Mouse (Mus musculus): Measurements from ENCODE around the gene Pold1. TPM values are rescaled to one million over a fixed set of nuclear protein-coding genes. Genes with fewer than 3 reads are reported as not detected.

Gene Pold1
- total RNA-seq, 1 experiment: 108 TPM

DNA sequence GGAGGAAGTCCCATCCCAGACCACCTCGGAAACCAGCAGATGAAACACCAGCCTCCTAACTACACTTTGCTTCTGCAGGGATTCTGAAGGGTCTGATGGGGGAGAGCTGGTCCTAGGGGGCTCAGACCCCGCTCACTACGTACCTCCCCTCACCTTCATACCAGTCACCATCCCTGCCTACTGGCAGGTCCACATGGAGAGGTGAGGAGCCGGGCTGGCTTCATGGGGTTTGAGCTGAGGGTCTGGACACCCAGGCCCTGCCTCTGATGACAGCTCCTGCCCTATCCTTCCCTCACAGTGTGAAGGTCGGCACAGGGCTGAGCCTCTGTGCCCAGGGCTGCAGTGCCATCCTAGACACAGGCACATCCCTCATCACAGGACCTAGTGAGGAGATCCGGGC is 36.3 kb upstream of the Pold1 start:
- Histone ChIP-seq H3K4me3 (ENCODE audit: insufficient read depth in 1 of 2, low read depth in 1 of 2, low read length in 2 of 2, poor library complexity in 1 of 2, severe bottlenecking in 1 of 2) (no peak overlapping the region), H3K27ac (ENCODE audit: insufficient read depth, low read depth, low read length, poor library complexity, severe bottlenecking) (no peak overlapping the region), H3K9ac (ENCODE audit: insufficient read depth, low read depth, low read length, poor library complexity, severe bottlenecking) (no peak overlapping the region), H3K9me3 (ENCODE audit: control insufficient read depth, insufficient read depth, low read depth, low read length) (no peaks in the 10 kb centered on the region), H3K36me3 (ENCODE audit: control insufficient read depth, insufficient read depth, low read length, poor library complexity, severe bottlenecking) (no peaks in the 10 kb centered on the region), H3K4me1 (ENCODE audit: control insufficient read depth in 2 of 2, insufficient read depth in 2 of 2, low read length in 2 of 2, poor library complexity in 1 of 2) (peaks cover 0 to 10% of the 10 kb centered on the region in 2 experiments; a peak in 2 of 4 replicates)
- TF ChIP-seq MAFK (IDR thresholded peaks at IDR 0.05; ENCODE audit: insufficient read depth, low read depth, low read length) (no peak), CHD2 (IDR thresholded peaks at IDR 0.05; ENCODE audit: low read depth, low read length) (no peak), ZNF384 (IDR thresholded peaks at IDR 0.05; ENCODE audit: low read depth, low read length) (no peak), HCFC1 (IDR thresholded peaks at IDR 0.05; ENCODE audit: borderline replicate concordance, insufficient read depth, low read length) (no peak), ZC3H11A (IDR thresholded peaks at IDR 0.05; ENCODE audit: borderline replicate concordance, low read depth, low read length) (no peak)
- in situ Hi-C loops (cut with MboI; ENCODE audit: low sequenced_read_pairs in 2 of 2, unreplicated experiment in 2 of 2): no loop called here
- no peak for DNase-seq (ENCODE audit: low read depth, low spot score)

DNA sequence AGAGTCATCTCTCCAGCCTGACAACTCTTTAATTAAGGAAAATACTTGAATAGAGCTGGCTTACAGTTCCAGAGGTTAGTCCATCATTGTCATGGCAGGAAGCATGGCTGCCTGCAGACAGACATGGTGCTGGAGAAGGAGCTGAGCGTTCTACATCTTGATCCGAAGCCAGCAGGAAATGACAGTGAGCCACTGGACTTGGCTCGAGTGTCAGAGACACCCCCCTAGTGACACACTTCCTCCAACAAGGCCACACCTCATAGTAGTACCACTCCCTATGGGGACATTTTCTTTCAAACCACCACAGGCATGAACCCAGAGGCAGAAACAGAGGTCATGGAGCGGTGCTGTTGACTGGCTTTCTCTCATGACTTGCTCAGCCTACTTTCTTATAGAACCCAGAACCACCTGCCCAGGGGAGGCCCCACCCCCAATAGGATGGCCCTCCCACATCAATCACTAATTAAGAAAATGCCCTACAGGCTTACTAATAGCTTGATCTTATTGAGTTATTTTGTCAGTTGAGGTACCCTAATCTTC is 35.7 kb upstream of the Pold1 start:
- no peak overlapping the region for H3K27ac ChIP-seq (ENCODE audit: insufficient read depth, low read depth, low read length, poor library complexity, severe bottlenecking)
- in situ Hi-C loops (cut with MboI; ENCODE audit: low sequenced_read_pairs in 2 of 2, unreplicated experiment in 2 of 2): no loop called here
- H3K9ac ChIP-seq (ENCODE audit: insufficient read depth, low read depth, low read length, poor library complexity, severe bottlenecking): no peak overlapping the region
- H3K36me3 ChIP-seq (ENCODE audit: control insufficient read depth, insufficient read depth, low read length, poor library complexity, severe bottlenecking): no peaks in the 10 kb centered on the region
- H3K4me3 ChIP-seq (ENCODE audit: insufficient read depth in 1 of 2, low read depth in 1 of 2, low read length in 2 of 2, poor library complexity in 1 of 2, severe bottlenecking in 1 of 2): no peak overlapping the region
- no peak for DNase-seq (ENCODE audit: low read depth, low spot score)
- no peaks in the 10 kb centered on the region for H3K9me3 ChIP-seq (ENCODE audit: control insufficient read depth, insufficient read depth, low read depth, low read length)
- peaks cover 0 to 10% of the 10 kb centered on the region in 2 experiments; a peak in 1 of 4 replicates for H3K4me1 ChIP-seq (ENCODE audit: control insufficient read depth in 2 of 2, insufficient read depth in 2 of 2, low read length in 2 of 2, poor library complexity in 1 of 2)
- TF ChIP-seq CHD2 (IDR thresholded peaks at IDR 0.05; ENCODE audit: low read depth, low read length) (no peak), ZNF384 (IDR thresholded peaks at IDR 0.05; ENCODE audit: low read depth, low read length) (no peak), ZC3H11A (IDR thresholded peaks at IDR 0.05; ENCODE audit: borderline replicate concordance, low read depth, low read length) (no peak), HCFC1 (IDR thresholded peaks at IDR 0.05; ENCODE audit: borderline replicate concordance, insufficient read depth, low read length) (no peak), MAFK (IDR thresholded peaks at IDR 0.05; ENCODE audit: insufficient read depth, low read depth, low read length) (no peak)

DNA sequence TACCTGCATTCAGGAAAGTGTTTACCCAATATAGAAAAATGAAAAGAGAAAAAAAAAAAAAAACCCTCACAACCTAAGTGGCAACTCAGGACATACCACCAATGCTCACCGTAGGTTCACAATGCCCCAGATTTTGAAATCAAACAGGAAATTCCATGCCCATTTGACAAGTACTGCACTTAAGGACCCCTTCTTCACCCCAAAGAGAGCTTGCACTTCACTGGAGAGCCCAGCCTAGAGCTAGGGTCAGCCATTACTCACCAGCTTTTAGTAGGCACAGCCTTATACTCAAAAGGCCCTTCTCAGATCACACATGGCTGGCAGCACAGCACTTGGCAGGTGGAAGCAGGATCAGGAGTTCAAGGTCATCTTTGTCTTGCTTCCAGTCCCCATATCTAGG is 34.5 kb upstream of the Pold1 start:
- TF ChIP-seq ZC3H11A (IDR thresholded peaks at IDR 0.05; ENCODE audit: borderline replicate concordance, low read depth, low read length): no peak
- no peak for TF ChIP-seq MAFK (IDR thresholded peaks at IDR 0.05; ENCODE audit: insufficient read depth, low read depth, low read length)
- no peak for TF ChIP-seq CHD2 (IDR thresholded peaks at IDR 0.05; ENCODE audit: low read depth, low read length)
- no peak for TF ChIP-seq HCFC1 (IDR thresholded peaks at IDR 0.05; ENCODE audit: borderline replicate concordance, insufficient read depth, low read length)
- no peak for TF ChIP-seq ZNF384 (IDR thresholded peaks at IDR 0.05; ENCODE audit: low read depth, low read length)

DNA sequence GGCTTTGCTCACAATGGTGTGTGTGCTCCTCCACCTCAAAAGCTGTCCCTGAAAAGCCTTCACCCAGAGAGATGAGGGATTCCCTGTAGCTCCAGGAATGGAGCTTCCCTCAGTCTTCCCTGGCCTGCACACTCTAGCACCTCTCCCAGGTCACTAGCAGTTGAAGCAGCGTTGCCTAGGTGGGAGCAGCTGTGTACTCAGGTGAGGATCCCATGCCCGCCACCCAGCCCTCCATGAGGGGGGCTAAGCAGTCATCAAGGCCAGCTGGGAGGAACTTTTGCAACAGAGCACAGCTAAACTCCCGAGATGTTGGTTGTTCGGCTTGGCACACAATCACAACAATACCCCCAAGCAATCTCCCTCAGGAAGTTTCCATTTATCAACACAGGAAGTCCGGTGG is 34.1 kb upstream of the Pold1 start:
- Histone ChIP-seq H3K4me3 (ENCODE audit: insufficient read depth in 1 of 2, low read depth in 1 of 2, low read length in 2 of 2, poor library complexity in 1 of 2, severe bottlenecking in 1 of 2) (no peak overlapping the region), H3K36me3 (ENCODE audit: control insufficient read depth, insufficient read depth, low read length, poor library complexity, severe bottlenecking) (no peaks in the 10 kb centered on the region), H3K4me1 (ENCODE audit: control insufficient read depth in 2 of 2, insufficient read depth in 2 of 2, low read length in 2 of 2, poor library complexity in 1 of 2) (peaks cover 0 to 4% of the 10 kb centered on the region in 2 experiments; a peak in 1 of 4 replicates), H3K27ac (ENCODE audit: insufficient read depth, low read depth, low read length, poor library complexity, severe bottlenecking) (no peak overlapping the region), H3K9ac (ENCODE audit: insufficient read depth, low read depth, low read length, poor library complexity, severe bottlenecking) (no peak overlapping the region), H3K9me3 (ENCODE audit: control insufficient read depth, insufficient read depth, low read depth, low read length) (no peaks in the 10 kb centered on the region)
- no peak for DNase-seq (ENCODE audit: low read depth, low spot score)
- TF ChIP-seq HCFC1 (IDR thresholded peaks at IDR 0.05; ENCODE audit: borderline replicate concordance, insufficient read depth, low read length) (no peak), ZNF384 (IDR thresholded peaks at IDR 0.05; ENCODE audit: low read depth, low read length) (no peak), CHD2 (IDR thresholded peaks at IDR 0.05; ENCODE audit: low read depth, low read length) (no peak), ZC3H11A (IDR thresholded peaks at IDR 0.05; ENCODE audit: borderline replicate concordance, low read depth, low read length) (no peak), MAFK (IDR thresholded peaks at IDR 0.05; ENCODE audit: insufficient read depth, low read depth, low read length) (no peak)
- in situ Hi-C loops (cut with MboI; ENCODE audit: low sequenced_read_pairs in 2 of 2, unreplicated experiment in 2 of 2): no loop called here

More for the DNA sequence above, 34.5 kb upstream of the Pold1 start:
- H3K36me3 ChIP-seq (ENCODE audit: control insufficient read depth, insufficient read depth, low read length, poor library complexity, severe bottlenecking): no peaks in the 10 kb centered on the region
- in situ Hi-C loops (cut with MboI; ENCODE audit: low sequenced_read_pairs in 2 of 2, unreplicated experiment in 2 of 2): no loop called here
- peaks cover 0 to 6% of the 10 kb centered on the region in 2 experiments; a peak in 1 of 4 replicates for H3K4me1 ChIP-seq (ENCODE audit: control insufficient read depth in 2 of 2, insufficient read depth in 2 of 2, low read length in 2 of 2, poor library complexity in 1 of 2)
- no peak overlapping the region for H3K4me3 ChIP-seq (ENCODE audit: insufficient read depth in 1 of 2, low read depth in 1 of 2, low read length in 2 of 2, poor library complexity in 1 of 2, severe bottlenecking in 1 of 2)
- no peak overlapping the region for H3K9ac ChIP-seq (ENCODE audit: insufficient read depth, low read depth, low read length, poor library complexity, severe bottlenecking)
- no peak overlapping the region for H3K27ac ChIP-seq (ENCODE audit: insufficient read depth, low read depth, low read length, poor library complexity, severe bottlenecking)
- no peak for DNase-seq (ENCODE audit: low read depth, low spot score)
- no peaks in the 10 kb centered on the region for H3K9me3 ChIP-seq (ENCODE audit: control insufficient read depth, insufficient read depth, low read depth, low read length)
